Mouse (Mus musculus) olfactory bulb, adult 2 months (tissue): ENCODE results near the gene Cpsf4.

Source experiments
- CTCF ChIP-seq: fragments of 200-500 bp; IDR thresholded peaks from 2 replicates; pipeline ENCODE4 v1.5.1; 2012; ENCODE audit warnings: low read depth, mild to moderate bottlenecking, low read length, moderate library complexity; ENCODE audit not compliant: insufficient read depth
- POLR2A ChIP-seq: fragments of 200-500 bp; IDR thresholded peaks from 2 replicates; pipeline ENCODE4 v1.6.1; 2012; ENCODE audit warnings: mild to moderate bottlenecking, low read depth, low read length, moderate library complexity; ENCODE audit not compliant: insufficient read depth

- TF ChIP-seq CTCF, result no peak
- no peak for TF ChIP-seq POLR2A
Measured at GRCm38 (mm10) chr5:145147748-145148147, 19.3 kb upstream of the Cpsf4 start.
